Mouse (Mus musculus) A20 (cell line): ENCODE measurements around the gene Efcc1.

Experiments used
- DNase-seq: peaks from one replicate; pipeline ENCODE4 v3.0.0-alpha.2; 2011; ENCODE audit warnings: low read depth, low spot score

Efcc1 gene

GRCm38 (mm10) chr6:87804036-87804435, 73.4 kb downstream of the Efcc1 start:
- no peak for DNase-seq

DNA sequence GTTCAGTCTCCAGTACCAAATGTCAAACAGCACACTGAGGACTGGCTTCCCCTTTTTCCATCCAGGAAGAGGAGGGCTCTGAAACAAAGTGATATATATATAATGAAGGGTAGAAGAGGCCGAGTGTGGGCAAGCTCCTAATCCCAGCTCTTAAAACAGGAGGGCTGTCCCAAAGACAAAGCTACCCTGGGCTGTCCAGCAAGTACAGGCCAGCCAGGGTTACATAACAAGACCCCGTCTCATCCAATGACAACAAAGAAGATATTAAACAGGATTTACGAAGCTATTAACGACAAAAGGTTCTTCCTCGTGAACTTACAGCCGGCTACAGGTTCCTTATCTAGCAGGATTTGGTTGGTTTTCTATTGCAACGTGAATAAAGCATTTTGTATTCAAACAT, 74.2 kb downstream of the Efcc1 start:
- no peak for DNase-seq

- DNase-seq = no peak
Measured at GRCm38 (mm10) chr6:87805448-87805847, 74.8 kb downstream of the Efcc1 start.
